Mouse (Mus musculus): Measurements from ENCODE around the gene Osbpl6.

DNA sequence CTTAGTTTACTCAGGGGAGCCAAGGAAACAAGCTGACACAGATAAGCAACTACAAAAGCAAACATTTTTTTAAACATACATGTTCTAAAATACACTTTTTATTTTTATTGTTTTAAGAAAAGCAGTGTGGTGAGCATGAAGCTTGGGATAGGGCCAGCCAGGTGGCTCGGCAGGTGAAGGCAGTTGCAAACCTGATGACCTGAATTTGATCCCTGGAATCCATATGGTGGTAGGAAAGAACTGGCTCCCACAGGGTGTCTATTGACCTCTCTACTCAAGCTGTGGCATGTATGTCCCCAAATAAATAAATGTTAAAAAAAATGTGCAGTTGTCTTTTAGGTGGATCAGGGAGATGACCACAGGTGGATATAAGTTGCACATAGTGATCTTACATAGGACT is 3.2 kb downstream of the Osbpl6 start:
- no peak for TF ChIP-seq CTCF (IDR thresholded peaks at IDR 0.05; ENCODE audit: borderline replicate concordance, insufficient read depth, low read depth, low read length)
- TF ChIP-seq POLR2A (IDR thresholded peaks at IDR 0.05; ENCODE audit: borderline replicate concordance, insufficient read depth, low read length): no peak
